Mouse (Mus musculus): Measurements from ENCODE around the gene Crybb2. TPM values are rescaled to one million over a fixed set of nuclear protein-coding genes. Genes with fewer than 3 reads are reported as not detected.

Gene Crybb2
- polyA plus RNA-seq, 1 experiment from 2014 or later: 0.26 TPM

DNA sequence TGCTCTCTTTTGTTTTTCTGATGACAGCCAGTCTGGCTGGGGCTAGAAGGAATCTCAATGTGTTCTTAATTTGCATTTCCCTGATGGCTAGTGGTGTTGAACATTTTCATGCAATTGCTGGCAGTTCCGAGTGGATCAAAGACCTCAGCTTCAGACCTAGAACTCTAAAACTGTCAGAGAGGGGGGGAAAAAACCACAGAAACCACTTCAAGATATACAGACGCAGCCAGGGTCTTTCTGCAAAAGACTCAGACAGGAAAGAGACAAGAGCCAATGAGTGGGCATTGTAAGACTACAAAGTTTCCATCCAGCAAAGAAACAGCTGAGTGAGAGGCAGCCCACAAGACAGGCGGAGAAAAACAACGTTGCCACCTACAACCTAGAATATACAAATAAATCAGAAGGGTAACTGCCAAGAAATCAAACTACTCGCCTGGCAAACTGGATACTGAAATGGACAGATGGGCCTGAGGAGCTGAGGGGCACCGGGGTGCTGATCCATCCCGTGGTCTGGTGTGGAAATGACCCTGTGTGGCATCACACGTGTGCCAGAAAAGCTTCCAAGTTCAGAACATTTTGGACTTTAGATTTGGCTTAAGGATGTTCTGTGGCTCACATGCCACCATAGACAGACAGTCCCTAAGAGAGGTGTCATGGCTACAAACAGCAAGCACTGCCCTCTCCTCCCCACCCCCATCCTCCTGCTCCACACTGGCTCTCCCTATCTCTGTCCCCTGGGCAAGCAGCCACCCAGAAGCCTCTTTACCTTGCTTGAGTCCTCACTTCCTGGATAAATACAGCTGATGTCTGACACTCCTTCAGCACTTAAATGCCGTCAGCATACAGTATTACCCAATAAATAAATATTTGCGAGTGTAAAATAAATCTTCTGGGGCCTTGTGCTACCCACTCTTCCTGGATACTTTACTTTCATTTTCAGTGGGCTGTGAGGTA lies 34.5 kb downstream of the Crybb2 start:
- peak; percentile 77 for DNase-seq (ENCODE audit: low spot score)

DNA sequence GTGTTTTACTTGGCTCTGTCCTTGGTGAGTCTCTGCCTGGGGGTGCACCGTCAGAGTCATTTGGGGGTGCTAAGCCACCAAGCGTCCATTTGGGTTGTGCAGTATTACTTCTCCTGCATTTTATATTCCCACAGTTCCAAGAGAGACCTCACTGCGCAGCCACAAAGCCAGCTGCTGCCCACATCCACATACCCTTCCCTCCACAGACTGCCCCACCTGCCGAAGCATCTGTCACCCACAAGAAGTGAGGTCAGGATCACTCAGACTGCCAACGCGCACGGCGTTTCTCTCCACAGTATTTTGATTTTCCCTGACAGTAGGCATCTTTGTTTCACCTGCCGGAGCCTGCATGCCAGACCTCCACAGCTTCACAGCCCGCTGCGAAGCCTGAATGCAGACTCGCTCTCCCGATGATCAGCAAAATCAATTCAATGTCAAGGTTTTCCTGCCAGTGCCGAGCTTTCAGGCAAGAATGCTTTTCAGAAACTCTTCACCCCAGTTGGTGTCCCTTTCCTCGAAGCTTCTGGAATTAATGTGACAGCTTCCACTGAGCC lies 38.6 kb downstream of the Crybb2 start:
- no peak for DNase-seq (ENCODE audit: low spot score)

DNA sequence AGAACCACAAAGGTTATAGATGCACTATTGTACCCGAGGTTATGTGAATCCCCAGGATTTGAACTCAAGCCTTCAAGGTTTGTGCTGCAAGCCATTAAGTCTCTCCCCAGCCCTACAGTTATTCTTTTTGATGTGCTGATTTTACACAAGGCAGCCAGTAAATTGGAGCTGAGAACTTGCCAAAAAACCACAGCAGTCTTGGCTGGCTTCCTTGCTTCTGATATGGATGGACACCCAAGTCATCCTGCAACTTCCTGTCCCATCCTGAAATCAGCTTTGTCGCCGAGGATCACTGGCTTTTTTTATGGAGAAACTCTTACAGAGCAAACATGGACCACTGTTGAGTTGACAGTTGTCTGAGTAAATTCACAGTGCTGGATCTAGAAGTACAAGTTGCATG lies 39.8 kb downstream of the Crybb2 start:
- no peak for DNase-seq (ENCODE audit: low spot score)

DNA sequence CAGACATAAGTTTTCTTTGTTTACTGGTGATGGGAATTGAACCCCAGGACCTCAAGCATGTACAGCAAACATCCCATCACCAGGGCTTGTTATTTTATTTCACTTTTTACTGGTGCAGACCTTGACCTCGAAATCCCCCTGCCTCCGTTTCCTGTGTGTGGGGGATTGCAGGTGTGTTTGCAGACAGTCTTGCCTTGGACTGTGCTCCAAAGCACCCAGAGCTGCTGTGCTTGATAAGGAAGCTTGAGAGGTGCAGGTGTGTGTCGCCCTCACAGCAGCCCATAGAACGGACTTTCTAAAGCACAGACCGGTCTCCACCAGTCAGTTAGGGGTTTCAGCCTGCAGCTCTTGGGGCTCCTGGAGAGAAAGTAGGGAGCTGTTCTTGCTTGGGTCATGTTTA lies 43.2 kb downstream of the Crybb2 start:
- DNase-seq (ENCODE audit: low spot score): peak; percentile 44

DNA sequence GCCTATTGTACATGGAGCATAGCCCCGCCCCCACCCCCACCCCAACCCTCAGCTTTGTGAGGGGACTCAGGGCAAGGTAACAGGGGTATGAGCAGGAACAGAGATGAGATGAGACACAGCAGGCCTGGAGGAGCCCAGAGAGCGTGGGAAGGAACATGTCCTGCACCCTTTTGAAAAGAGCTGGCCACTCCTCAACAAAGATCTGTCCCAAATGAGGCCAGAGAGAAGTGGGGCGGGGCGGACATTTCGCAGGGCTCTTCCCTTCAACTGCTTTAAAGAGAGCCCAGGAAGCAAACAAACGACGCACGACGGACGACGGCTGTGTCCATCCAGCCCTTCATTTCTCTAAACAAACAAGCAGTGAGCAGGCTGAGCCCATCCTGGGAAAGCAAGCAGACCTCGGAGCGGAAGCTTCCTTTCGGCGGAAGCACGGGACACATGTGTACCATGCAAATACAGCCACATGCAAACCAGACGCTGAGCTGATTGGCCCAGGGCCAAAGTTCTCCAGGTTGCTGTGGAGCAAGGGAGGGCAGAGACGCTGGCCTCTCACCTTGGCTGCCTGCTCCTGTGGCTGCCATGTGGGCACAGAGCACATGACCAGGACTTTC lies 45.7 kb downstream of the Crybb2 start:
- no peak for DNase-seq (ENCODE audit: low spot score)

DNA sequence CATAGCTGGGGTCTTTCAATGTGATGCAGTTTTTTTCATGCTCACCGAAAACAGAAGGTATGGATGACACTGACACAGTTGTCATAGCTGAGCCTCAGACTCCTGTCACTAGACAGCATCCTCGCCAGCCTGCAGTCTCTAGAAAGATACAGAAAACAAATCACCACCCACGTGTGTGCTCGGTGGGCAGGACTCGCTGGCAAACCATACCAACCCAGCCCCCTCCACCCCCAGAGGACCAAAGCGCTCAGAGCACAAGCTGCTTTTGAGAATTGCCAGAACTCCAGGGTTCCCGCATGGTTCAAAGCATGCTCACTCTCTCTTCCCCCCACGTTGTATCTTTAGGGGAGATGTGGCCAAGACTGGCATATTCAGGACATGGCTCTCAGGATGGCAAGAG lies 51.7 kb downstream of the Crybb2 start:
- DNase-seq (ENCODE audit: low spot score): no peak

DNA sequence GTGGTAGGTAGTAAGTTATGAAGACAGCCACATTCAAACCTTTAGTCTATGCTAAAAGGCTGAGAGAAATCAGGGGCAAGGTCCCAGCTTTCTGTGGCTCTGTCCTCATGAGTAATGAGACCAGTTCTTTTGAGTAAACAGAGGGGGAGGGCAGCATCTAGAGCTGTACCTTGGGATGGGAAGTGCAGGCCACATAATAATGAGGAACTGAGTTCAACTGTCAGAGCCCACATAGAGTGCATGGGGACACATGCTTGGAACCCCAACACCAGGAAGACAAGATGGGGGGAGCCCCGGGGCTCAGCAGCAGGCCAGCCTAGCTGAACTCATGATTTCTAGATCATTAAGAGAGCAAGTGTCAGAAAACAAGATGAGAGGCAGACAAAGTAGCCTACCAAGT lies 52.9 kb downstream of the Crybb2 start:
- no peak for DNase-seq (ENCODE audit: low spot score)

DNA sequence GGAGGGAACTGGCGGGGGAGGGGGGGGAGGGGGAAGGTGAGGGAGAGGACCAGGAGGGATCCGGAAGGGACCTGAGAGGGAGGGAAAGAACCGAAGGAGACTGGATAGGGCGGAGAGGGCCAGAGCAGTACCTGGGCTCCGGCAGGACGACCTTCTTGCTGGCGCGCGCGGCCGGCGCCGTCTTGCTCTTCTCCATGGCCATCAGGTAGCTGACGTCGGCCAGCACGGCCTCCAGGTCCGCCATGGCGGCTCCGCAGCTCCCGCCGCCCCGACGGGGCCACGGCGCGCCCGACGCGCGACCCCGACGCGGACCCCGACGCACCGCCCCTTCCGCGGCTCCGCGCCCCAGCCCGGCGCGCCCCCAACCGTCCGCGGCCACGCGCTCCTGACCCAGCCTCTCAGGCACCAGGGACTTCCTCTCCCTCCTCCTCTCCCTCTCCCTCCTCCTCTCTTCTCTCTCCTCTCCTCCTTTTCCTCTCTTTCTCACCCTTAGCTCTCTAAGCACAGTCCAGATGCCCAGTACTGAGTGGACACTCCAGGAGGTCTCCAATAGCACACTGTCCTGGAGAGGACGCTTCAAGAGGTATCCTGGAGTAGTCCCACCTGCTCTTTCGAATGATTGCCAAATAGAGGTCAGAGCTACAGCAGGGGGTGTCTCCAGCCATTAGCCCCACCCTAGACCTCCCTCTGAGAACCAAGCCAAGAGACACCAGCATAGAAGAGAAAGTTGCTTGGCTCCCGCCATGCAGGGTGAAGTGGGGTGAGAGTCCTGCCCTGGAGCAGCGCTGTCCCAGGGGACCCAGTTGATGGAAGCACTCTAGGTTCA lies 54.5 kb downstream of the Crybb2 start, which contains the start of gene Grk3:
Gene Grk3, minus strand, starts transcription at position 556 of the 826 bp plus-strand sequence.
- DNase-seq (ENCODE audit: low spot score): no peak

DNA sequence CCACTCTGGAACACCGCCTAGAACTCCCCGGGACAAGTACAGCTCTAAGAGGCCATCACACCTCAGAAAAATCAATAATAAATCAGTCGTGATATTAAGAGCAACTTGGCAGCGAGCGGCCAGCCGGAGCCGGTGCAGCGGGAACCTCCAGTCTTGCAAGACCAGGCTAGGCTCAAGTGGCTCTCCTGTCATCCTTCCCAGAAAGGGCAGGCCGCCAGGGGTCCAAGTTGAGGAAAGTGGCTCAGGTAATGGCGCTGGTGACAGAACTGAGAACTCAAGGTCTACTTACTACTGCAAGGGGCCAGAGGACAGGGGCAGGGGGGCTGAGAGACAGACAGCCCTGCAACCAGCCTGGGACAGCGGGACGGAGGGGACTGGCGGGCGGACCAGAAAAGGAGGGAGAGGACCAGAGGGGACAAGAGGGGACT lies 55.1 kb downstream of the Crybb2 start:
- no peak for DNase-seq (ENCODE audit: low spot score)

DNA sequence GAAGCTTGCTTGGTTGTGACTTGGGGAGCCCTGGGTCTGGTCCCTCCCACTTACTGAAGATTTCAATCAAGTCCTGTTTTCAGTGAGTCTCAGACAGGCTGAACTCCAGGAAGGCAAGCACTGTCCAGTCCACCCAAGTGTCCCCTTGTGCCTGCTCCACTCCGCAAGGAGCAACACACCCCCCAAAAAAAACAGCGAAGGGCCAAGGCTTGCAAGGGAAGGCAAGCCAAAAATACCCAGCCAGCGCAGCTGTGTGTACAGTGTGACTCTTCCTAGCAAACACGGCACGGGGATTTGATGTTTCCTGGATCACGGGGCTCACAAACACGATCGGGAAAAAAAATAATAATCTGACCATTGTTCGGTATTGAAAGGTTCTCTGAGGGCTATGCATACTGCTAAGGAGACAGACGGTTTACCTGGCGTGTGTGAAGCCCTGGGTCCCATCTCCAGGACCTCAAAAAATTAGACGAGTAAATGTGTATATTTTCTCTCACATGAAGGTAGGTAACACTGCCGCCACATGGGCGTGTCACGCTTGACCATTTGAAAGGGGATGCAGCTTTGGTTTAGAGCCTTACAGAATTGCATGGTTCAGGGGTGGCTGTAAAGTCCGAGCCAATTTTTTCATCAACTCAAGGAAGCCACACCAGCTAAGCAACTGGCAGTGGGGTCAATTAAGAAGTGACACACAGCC lies 55.7 kb downstream of the Crybb2 start:
- DNase-seq (ENCODE audit: low spot score): no peak

DNA sequence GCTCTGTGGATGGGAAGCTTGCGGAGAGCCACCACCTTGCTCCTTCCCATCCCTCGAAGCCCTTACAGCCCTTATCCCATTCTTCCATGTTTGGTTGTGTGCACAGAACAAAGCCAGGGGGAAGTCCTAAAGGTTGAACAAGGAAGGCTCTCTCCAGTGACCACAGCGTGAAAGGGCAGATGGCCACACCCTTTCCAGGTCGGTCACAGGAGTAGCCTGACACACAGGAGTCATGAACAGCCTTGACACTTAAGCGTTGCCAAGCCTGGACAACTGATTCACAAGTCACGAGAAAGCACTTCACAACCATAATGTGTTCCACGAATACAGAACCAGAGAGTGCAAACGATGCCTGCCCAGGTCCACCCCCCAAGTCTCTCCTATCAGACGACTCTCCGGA lies 58.0 kb downstream of the Crybb2 start:
- no peak for DNase-seq (ENCODE audit: low spot score)

DNA sequence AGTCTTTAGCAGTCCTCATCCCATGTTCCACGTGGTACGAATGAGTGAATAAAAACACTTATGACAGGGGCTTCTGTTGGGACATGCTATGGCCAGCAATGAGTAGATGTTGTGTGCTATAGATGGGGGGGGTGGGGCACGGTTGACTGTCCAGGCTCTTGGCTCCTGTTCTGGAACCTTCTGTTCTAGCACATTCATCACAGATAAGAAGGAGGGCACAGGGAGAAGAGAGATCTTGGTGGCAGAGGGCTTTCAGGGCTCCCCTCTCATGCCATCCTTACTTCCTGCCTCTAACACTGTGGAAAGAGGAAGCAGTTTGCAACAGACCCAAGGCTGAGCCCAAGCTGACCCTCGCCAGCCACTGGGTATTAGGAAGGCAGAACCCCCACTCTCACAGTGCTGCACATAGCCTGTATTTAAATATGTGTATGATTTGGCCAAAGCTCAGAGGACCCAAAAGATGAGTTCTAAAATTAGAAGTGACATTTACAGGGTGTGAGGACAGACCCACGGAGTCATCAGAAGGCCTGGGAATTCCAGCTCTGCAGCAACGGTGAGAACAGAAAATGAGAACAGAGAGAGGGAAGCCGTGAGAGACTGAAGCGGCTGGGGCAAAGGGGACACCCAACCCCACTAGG lies 60.6 kb downstream of the Crybb2 start:
- DNase-seq (ENCODE audit: low spot score): no peak

DNA sequence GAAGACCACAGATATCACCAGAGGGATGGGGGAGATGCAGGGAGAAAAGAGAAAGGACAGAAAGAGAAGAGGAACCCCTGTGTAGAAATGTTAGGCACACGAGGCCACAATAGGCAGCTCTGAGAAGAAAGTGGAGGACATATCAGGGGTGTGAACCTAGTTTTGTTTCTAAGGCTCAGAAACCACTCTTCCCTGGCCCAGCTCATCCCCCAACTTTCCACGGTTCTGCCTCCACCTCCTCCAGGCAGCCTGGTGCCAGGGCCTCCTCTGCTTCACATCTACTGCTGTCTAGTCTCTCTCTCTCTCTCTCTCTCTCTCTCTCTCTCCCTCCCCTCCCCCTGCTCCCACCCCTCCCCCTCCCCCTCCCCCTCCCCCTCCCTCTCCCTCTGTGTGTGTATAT lies 61.4 kb downstream of the Crybb2 start:
- no peak for DNase-seq (ENCODE audit: low spot score)

Other genes starting within 250 kb of the Crybb2 start
- gene Myo18b, start 173.8 kb downstream of the Crybb2 start, polyA plus RNA-seq (2015; fragmentation: Nextera tagmentation; extraction: Ambion mirVana): 0.05 and 0.09 TPM in 2 replicates
- gene Grk3, start 54.3 kb downstream of the Crybb2 start, polyA plus RNA-seq (2015; fragmentation: Nextera tagmentation; extraction: Ambion mirVana): 2.9 and 4.2 TPM in 2 replicates
- gene Crybb3, start 11.5 kb upstream of the Crybb2 start, polyA plus RNA-seq (2015; fragmentation: Nextera tagmentation; extraction: Ambion mirVana): 1.0 and 1.2 TPM in 2 replicates
- 3.8 and 3.9 TPM in 2 replicates for gene 2900026A02Rik, start 151.1 kb upstream of the Crybb2 start, polyA plus RNA-seq (2015; fragmentation: Nextera tagmentation; extraction: Ambion mirVana)
- gene Tmem211, start 156.8 kb upstream of the Crybb2 start, polyA plus RNA-seq (2015; fragmentation: Nextera tagmentation; extraction: Ambion mirVana): 0.09 TPM in 1 of 2 replicates, not detected in the other
- gene Sgsm1, start 240.7 kb upstream of the Crybb2 start, polyA plus RNA-seq (2015; fragmentation: Nextera tagmentation; extraction: Ambion mirVana): 0.46 and 0.99 TPM in 2 replicates